Mouse (Mus musculus) monocyte, adult 5-6 weeks (primary cell): Measurements from ENCODE around the gene Gm15217. TPM values are rescaled to one million over a fixed set of nuclear protein-coding genes. Genes with fewer than 3 reads are reported as not detected.

Experiments used
- ATAC-seq: fragments of 153-309, 156-312 bp; replicated peaks from 2 replicates; pipeline ENCODE4 v1.8.0; 2017; ENCODE audit warnings: mild to moderate bottlenecking; ENCODE audit not compliant: low TSS enrichment, insufficient number of reproducible peaks, severe bottlenecking, poor library complexity, low FRiP score
- total RNA-seq: library from RNA; stranded (forward); fragments of 200-1000, 200-491, 200-594 nt; gene quantifications from 3 replicates; pipeline ENCODE4 v1.2.3, GENCODE M21; 2017

Gm15217 gene
- not detected in 3 replicates for total RNA-seq

DNA sequence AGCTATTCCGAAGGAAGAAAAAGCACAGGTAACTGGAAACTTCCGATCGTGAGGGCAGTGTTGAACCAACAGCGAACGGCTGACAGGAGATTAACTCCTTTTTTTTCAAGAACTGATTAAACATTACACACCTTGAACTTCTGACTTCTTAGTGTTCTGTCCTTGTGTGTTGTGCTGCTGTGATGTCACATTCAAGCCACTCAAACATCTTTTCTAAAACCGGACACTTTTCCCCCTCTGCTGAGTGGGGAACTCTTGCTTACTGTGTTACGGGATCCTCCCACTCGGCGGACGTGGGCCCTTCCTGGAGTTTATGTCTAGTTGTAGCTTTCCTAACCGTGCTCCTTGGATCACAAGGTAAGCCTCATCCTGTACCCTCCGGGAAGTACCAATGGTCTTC lies at the start of gene Gm15217:
Gm15217 (plus strand) TSS at position 130 of the 400 bp plus-strand sequence.
- ATAC-seq: no peak

- no peak for ATAC-seq
Measured at GRCm38 (mm10) chr14:46333421-46334237, 45.6 kb upstream of the Gm15217 start.

GRCm38 (mm10) chr14:46338801-46339200 lies 40.4 kb upstream of the Gm15217 start:
- ATAC-seq: no peak

GRCm38 (mm10) chr14:46344750-46345149 lies 34.5 kb upstream of the Gm15217 start:
- no peak for ATAC-seq

GRCm38 (mm10) chr14:46357286-46357685 lies 21.9 kb upstream of the Gm15217 start:
- no peak for ATAC-seq

DNA sequence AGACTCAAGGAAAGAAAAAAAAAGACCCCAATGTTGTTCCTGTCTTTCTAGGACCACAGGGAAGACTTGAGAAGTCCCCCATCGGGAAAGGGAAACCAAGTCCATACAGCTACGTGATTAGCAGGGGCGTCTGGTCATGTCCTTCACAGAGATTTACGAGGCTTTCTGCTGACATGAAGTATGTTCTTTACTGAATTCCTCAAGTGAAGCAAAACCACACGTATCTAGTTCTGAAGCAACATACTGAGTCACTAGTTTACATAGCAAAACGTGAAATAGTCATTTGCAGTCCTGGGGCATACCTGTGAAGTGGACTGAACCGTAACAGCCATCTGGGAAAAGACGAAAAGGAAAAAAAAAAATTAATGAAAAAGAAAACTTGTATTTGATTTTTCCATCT lies 21.5 kb upstream of the Gm15217 start:
- ATAC-seq: no peak

DNA sequence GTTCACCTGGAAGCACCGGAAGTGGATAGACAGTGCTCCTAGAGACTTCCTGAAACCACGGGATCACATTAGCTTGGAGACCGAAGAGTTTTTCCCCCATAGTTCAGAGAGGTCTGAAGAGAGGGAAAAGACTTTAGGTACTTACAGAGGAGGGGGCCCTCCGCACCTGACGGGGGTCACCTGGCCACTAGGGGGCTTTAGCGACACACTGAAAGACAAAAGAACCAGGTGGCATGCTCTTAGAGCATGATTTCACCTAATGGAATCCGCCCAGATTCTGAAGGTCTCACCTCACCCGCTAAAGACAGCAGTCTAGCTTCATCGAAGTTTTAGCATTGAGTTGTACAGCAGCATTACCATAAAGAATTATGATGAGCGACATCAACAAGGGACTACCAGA lies 16.0 kb upstream of the Gm15217 start:
- ATAC-seq: no peak

DNA sequence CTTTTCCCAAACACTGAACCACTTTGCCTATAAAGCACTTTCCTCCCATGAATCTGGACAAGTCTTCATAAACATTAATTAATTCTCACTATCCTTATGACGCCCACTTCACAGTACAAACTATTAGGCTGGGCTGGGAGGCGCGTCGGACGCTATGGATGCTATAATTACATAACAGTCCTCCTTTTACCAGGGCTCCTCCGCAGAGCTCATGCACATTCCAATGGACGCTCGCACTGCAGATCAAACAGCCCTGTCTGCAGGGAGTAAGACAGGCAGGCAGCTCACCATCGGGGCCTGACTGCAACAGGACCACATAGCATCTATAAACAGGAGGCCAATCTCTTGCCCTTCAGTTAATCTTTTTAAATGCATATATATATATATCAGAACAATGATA lies 6.8 kb upstream of the Gm15217 start:
- no peak for ATAC-seq

GRCm38 (mm10) chr14:46375796-46376195 lies 3.4 kb upstream of the Gm15217 start:
- no peak for ATAC-seq

DNA sequence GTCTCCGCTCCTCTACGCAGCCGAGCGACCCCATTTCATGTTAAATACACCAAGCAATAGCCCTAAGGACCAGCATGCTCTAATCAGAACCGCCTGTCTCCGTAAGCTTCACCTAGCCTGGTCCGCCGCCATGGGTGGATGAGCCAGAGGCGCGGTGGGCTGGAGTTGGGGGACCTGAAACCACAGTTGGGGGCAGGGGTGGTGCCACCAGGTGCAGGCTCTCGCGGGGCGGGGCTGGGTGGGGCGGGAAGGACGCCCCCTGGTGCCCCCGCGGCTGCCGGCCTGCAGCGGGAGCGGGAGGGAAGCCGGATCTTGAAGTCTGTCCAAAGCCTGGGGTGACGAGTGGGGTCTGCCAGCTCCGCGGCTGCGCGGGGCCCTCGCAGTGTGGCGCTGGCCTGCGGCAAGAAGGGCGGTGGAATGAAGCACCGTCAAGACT lies 1.1 kb downstream of the Gm15217 start:
- no peak for ATAC-seq

DNA sequence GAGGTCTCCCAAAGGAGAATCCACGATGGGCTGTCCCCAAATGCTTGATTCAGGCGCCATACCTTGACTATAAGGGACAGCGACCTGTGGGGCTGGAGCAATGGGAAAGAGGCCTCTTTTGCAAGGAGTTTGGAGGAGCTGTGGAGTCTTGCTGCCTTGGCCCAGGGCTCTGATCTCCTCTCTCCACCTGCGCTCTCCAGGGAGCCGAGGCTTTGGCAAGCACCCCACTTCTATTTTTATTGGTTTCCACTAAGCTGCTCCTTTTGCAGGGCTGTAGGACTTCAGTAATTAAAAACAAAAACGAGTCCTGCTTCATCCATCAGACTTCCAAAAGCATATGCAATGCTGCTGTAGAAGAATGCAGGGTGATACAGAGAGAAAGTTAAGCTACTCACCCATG lies 2.2 kb downstream of the Gm15217 start:
- ATAC-seq: no peak

GRCm38 (mm10) chr14:46384946-46385691 lies 5.9 kb downstream of the Gm15217 start:
- no peak for ATAC-seq

- no peak for ATAC-seq
Measured at GRCm38 (mm10) chr14:46385701-46386477, 6.7 kb downstream of the Gm15217 start.

DNA sequence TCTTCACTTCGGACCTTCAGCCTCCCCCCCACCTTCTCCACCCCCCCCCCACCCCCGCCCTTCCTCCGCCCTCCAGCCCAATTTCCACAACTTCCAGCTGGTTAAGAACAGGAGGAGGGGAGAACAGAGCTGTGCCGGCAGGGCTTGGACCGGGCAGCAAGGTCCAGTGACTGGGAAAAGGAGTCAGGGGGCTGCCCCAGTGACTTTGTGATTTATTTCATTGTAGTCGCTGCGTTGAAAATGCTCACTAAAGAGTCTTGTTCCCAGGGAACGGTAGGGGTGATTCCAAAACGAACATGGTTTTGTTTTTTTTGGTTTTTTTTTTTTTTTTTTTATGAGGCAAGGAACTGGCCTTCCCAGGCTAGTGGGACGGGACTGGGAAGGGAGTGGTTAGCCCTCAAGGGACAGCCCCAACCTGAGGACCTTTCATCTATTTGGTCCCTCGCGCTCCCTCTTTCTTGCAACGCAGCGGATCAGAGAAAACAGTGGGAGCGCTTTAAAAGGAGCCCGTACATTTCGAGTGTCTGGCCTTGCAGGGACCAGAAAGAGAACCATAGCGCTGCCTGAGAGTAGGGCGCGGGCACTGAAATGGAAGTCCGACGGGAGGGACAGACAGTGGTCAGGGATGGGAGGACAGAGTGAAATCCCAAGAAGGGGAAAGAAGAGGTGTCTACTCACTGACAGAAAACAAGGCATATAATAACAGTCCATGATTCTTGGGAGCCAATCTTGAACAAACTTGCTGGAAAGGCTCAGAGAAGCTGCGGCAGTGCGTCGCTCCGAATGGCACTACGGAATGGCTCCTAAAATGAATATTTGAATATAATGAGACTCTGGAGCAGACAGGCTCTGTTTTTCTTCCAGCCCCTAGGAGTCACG lies 7.5 kb downstream of the Gm15217 start:
- no peak for ATAC-seq

DNA sequence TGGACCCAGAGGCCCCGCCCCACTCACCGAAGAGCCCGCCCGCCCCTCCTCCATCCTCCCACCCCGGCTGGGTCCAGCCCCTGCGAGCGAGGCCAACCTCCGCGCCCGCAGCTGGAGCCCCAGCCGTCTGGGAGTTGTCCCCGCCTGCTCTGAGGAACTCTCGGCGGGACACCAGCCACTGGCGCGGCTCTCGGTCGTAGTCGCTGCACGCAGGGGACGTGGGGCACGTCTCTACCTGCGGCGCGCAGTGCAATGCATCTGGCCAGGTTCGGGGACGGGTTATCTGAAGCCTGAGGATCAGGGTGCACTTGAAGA lies 8.1 kb downstream of the Gm15217 start:
- no peak for ATAC-seq

DNA sequence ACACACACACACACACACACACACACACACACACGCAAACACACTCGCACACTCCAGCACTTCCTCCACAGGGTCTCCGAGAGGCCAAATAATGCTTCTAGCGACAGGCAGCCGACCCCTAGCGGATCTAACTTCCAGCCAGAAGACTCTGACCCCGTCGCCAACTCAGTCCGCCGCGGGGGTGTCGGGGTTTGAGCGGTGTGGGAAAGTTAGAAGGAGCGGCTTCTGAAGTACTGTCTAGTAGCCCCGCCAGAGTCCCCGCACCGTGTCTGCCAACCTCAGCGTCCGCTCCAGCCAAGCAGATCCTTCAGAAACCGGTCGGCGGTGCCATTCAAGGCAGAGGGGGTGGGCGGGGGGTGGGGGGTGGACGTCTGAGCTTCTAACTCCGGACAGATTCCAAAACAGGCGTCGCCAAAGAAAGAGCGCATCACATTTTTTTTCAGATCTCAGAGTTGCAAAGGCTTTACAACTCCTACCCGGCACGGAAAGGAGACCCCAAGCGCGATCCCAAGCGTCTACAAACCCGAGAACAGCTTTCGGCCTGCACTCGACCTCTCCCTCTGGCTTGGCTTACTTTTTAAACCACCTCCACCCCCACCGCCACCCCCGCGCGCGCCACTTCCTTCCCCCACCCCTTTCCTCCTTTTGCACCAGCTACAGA lies 8.7 kb downstream of the Gm15217 start:
- ATAC-seq: no peak

DNA sequence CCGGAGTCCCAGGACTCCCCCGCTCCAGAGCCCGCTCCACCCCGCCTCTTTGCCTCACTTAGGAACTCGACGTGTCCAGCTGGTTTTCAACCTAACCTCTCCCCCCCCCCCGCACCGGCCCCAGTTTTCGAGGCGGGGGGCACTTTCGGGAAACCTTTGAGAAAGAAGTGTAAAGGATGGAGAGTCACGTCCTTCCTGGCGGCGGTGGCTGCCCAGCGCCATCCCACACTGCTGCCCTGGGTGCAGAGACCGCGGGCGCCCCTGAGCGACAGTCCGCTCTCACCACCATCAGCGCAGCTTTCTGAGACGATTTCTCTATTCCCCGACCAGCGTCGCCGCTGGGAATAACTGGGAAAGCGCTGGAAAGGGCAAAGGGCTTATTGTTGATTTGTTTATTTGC lies 9.4 kb downstream of the Gm15217 start:
- ATAC-seq: no peak
